Mouse (Mus musculus) ES-CJ7 (cell line): ENCODE data around the gene Rgs7.
A peak's percentile ranks its signal among the peaks of the same experiment; 100 is the strongest.

Source experiments
- DNase-seq: peaks from one replicate; pipeline ENCODE4 v3.0.0; 2011; ENCODE audit warnings: low read depth, low spot score

The Rgs7 gene

DNA sequence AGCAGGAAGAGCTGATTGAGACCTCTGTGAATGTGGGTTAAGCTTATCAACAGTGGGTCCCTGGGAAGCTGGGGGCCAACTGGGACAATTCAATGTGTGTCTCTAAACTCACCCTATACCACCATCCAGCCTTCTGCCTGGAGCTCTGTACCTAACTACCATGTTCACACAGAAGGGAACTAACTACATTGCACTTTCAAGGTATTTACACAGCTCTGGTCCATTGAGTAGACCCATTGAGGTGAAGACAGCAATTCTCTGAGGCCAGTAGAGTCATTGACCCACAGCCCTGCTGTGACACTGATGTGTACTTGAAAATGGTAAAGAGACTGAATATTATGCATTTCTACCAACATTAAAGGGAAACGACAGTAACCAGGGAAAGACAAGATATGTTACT is 313.6 kb downstream of the Rgs7 start:
- no peak for DNase-seq

DNA sequence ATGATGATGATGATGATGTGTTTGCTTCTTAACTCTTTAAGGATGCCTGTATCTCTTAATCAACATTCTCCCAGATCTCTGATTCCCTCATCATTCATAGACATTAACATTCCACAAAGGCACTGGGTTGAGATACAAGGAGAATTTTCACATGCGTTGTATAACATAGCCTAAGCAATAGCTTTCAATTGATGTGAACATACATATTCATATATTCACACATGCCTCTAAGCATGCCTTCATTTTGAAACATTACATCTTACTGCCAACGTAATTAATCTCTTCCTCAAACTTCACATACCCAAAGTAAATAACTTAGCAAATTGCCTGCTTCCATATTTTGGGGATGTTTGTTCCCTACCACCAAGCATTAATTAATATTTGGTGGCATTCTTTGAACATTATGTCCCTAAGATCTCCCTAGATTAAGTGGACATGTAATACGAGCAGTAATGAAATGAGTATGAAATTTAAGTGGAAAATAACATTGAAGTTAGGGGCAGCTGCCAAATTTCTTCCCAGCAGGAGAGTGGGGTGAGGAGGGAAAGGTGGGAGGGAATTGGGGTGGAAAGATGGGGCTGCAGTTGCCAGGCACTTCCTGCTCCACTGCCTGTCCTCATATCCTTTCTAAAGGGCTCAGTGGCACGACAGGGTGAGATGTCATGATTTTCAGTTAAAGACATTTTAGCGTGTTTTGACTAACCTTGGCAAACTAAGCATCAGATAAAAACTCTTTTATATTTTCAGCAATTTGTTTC is 317.2 kb downstream of the Rgs7 start:
- no peak for DNase-seq

DNA sequence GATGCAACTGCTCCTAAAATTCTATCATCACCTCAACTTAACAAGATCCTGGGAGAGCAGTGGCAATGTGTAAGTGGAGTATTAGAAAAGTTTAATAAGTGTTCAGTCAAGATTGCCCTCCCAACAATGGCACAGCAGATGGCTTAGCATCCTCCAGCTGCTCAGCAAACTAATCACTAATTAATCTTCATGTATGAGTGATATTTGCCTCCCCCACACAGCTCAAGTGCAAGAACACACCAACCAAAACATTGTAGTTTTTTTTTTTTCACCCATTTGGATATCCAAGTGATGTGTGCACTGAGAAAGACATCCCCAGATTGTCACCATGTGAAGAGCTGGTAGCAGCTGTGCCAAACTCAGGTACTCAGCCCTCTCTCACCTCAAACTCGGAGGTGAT is 336.8 kb downstream of the Rgs7 start:
- no peak for DNase-seq

DNA sequence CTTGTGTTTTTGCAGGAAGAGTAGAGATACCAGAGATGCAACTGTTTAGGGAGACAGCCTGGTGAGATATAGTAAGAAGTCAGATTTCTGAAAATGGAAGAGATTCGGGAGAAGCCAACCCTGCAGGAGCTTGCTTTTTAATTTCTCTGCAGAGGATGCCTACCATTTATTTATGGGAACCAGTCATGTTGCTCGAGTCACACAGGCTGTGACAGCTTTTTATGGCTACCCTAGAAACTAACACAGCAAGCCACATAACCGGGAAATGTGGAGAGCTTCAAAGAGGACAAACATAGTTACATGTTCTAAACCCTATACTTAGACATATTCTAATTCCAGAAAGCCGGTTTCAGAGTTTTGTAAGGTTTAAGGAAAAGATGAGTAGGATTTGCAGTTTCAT is 349.2 kb downstream of the Rgs7 start:
- no peak for DNase-seq

DNA sequence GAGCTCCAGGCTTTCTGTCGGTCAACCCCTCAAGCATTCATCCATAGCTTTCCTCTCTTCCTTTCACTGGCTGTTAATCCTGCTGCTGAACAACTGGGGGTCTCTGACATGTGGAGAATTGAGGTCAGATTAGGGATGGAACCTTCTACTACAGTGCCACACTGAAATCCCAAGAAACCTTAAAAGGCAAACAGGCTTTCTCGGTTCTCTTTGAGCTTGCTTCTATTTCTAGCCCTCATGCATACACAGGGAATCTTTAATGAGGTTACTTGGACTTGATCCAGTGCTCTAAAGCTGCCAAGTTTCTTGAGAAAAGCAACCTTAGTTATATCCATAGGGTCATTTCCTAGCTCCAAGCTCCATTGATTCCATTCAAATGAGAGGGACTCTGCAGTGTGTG is 363.8 kb downstream of the Rgs7 start:
- DNase-seq = no peak

DNA sequence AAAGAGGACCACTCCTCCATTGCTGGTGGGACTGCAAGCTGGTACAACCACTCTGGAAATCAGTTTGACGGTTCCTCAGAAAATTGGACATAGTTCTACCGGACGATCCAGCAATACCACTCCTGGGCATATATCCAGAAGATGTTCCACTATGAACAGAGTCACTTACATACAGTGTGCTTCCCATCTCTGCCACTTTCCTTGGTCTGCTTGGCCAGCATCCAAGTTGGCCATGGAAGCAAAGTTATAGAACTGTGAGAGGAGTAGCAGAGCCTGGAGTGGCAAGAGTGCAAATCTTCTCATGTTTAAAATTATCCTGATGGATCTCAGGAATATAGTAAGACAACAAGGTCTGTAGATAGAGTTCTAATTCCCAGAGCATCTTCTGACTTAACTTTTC is 367.9 kb downstream of the Rgs7 start:
- no peak for DNase-seq

DNA sequence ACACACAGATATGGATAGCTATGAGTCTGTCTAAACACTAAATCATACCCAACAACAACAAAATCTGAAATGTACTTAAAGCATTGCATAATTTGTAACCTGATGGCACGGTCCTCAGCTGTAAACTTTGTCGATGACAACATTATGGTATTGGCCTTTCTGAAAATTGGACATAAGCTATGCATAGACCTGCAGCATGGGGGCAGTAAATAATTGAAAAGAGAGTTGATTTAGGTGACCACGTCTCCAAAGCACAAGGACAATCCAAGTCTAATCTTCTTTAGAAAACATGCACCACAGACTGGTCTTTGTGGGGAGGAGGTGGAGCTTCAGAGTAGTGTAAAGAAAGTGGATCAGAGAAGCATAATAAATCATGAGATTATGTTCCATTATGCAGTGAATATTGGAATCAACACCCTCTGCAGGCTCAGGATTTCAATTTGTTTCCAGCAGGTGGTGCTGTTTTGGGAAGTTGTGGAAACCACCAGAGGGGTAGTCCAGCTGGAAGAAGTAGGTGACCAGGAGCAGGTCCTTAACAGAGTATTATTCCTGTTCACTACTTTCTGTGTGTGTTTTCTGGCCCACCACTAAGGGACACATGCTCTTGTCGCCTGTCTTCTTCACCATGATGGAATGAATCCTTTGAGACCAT is 373.3 kb downstream of the Rgs7 start:
- DNase-seq = peak; percentile 9

DNA sequence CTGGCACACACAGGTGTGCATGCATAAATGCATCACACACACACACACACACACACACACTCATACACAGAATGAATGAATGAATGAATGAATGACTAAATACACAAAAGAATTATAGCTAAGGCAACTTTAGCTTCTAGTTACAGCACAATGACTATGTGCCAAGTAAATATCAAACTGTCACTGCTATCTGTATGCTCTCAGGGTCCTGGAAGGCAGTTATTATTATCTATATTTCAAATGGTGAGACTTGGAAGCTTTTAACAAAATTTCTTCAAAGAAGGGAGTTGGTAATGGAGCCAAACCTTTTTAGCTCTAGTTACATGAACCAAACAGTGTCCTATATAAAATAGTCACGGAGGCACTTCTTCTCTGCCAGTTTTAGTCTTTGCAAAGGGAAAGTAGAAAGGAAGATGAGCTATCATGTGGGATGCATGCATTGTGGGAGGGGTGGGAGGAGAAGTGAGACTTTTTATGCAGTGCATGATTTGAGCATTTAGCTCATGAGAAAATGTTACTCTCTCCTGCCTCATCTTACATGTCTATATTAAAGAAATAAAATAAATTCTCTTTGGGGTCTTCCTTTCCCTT is 383.9 kb downstream of the Rgs7 start:
- DNase-seq = no peak

DNA sequence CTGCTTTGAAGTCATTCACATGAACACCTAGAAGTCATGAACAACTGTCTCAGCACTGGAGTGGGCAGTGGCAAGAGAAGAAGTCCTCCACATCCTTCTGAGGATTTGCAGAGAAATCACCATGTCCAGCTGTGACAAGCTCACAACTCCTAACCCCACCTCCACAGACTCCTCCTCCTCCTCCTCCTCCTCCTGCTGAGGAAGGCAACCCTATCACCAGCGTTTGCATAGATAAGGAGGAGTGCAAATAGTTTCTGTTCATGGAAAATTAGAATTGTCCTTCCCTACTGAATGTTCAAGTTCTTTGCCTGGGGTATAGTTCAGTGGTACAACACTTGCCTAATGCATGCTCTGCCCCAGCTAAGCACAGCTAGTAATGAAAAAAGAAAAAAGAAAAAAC is 386.0 kb downstream of the Rgs7 start:
- no peak for DNase-seq

DNA sequence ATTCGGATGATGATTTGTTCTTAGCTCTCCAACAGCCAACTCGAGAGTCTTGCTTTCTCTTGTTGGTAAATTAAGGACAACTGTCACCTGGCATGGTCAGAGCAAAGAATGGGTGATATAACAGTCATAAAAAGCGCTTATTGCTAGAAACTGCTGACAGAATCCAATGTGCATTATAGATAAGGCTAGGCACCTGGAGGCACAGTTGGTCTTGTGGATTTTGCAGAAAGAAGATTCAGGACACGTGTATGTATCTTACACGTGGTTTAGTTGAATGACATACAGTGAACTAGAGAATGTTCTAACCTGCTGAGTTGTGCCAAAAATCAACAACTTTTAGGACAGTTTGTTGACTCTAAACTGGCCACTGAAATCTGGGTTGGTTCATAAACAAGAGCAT is 386.9 kb downstream of the Rgs7 start:
- DNase-seq = no peak

DNA sequence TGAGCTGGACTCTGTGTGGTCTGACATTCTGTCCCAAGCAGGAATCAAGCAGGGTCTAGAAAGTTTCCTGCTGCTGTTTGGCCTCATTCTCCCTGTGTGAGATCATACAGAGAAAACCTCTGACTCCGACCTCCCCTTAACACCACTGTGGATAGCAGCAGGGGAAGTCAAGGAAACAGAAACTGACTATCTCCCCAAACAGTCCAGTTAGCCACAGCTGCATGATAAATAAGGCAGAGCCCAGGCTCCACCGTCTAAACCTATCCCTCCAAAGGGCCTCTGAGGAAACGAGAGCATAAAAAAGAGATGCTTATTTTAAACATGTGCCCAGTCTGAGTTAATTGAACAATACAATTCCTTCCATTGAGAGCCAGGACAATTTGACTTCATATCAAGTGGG is 395.3 kb downstream of the Rgs7 start:
- DNase-seq = no peak

DNA sequence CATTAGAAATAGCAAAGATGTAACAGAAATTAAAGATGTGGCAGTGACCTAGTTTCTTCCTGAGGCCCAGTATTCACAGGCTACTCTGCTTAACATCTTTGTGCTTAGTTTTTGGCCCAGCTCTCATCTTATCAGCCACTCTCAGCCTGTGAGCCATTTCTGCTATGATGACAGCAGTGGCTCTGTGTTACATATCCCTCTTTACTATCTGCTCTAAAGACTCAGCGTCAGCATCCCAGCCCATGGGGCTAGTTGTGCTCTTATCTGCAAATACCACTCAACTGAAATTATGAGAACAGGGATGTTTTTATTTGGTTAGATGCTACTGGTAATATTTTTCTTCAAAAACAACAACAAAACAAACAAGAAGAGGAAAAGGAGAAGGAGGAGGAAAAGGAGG is 410.2 kb downstream of the Rgs7 start:
- DNase-seq = no peak

DNA sequence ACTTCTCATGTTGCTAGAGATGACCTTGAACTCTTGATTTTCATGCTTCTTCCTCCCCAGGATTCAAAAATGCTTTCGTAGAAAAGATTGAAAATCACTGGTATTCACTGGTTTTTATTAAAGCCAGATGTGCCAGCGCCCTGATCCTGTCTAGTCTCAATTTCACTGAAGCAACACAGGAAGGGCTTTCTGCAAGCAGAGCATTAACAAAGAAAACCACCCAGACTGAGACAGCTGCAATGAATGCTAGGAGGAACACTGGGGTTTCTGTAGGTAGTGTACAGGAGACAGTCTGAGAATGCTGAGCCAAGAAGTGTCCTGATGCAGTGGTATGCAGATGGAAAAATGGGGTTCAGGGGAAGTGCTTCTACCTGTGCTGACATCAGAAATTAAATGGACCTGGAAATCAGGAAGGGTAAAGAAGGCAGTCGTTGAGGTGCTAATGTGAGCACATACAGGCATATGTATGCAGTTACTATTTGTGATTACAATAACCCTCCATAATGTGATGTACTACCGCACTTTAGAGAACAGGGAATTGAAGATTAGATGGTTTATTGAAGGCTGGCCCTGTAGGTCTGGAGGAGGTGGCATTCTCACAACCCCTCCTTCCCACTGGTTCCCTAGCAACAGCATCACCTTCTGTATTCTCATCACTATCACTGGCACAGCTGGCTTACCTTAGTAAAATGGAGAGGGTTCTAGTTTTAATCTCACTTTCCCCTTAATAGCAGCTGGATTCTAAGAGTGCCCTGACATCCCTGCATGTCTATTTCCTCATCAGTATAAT is 412.3 kb downstream of the Rgs7 start:
- DNase-seq = no peak

DNA sequence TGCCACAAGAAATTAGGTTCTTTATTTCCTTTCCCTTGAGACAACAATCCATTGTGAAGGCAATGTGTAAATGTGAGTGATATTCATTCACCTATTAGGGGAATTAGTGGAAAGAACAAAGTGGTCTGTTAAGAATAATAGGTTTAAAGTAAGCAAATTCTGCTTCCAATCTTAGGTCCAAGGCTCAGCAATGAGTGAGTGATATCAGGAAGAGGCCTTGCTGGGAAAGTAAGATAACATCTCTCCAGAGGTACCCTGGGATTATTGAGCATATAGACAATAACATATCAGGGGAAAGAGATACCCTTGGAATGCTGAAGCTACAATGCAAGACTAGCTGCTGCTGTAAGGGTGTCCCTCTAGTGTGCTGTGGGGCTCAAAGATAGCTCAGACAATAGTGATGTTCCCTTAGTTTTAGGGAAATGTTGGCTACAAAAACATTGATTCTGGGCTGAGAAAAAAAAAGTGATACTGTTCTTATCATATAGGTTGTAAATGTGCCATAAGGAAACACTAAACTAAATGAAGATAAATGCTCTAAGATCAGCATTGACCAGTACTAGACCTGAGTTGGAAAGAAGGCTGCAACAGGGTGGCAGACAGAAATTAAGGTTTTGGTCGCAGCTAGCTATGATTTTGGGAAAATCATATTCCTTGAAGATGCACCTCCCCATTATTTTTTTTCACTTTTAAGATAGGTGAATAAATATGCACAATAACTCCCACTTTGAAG is 418.6 kb downstream of the Rgs7 start:
- DNase-seq = no peak

DNA sequence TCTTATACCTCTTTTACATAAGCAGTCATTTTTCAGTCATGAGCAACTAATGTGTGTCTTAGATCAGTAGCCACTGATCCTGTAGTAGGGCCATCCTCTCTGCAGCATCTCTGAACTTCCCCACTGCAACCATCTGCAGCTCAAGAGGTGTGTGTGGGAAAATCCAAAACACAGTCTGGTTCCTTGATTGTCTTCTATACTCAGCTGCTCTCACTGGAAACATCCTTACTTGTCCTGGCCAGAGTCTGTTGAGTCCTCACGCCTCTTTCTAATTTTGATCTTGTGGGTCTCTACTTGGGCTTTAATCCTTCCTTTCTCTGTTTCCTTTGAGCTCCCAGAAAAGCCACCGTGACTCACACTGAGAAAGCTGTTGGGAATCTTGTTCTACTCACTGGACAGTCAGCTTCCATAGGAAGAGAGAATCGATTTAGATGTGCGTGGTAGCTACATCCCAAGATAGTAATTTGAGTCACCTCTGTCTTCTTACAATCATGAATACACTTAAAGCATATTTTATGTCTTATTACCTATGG is 422.5 kb downstream of the Rgs7 start:
- no peak for DNase-seq

DNA sequence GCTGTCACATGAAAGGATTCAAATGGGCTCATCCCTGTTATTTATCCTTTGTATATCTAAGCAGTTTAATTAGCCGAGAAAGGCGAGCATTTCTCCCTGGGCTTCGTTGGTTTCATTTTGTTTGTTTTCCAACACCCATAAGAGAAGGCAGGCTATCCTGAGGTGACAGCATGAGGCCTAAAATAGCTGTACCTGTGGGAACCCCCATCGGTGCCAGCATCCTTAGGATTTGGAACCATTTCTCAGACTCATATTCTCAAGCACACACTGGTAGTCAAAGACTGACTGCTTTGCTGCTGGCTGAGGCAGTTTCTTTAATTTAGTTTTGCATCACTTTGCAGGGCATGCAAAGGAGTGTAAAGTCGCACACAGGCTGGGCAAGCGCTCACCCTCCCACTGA is 443.2 kb downstream of the Rgs7 start:
- no peak for DNase-seq

DNA sequence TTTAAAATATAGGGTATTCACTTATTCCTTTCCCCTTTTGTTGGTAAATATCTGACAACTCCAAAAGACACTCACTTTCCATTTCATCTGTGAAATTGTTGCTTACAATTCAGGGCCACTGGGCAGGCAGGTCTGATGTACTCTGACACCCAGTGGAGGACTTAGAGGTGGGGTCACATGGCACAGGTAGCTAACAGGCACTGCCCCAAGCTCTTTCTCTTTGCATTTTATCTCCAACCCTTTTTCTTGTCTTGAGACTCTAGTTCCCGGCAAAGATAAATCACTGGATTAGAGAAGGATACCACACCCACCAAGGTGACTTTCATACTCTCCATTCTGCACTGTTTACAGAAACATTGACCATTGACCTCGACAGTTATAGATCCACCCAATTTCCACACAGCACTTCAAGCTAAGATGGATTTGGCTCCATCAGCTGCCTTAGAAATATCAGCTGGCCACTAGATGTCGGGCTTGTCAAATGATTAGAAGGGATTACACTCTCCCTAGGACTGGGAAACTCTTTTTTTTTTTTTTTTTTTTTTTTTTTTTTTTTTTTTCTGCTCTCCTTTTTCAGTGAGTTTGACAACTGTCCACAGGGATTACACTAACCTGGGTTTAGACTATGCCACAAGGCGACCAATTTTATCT is 451.0 kb downstream of the Rgs7 start:
- peak; percentile 74 for DNase-seq

DNA sequence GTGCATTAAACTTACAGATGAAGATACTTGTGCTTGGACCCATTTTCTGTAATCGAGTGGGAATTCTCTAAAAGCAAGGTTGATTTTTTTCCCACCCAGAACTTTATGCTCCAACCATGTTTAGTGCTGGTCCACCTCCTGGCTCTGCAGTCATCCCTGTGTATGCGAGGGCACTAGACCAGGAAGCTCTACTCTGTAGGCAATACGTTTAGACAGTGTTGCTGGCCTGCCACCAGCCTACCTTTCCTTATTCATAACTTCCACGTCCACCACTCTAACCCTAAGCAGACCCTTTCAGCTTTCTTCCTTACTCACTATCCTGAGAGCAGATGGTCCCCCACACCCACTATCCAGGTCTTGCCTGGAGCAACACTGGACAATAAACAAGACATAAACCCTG is 452.3 kb downstream of the Rgs7 start:
- no peak for DNase-seq

DNA sequence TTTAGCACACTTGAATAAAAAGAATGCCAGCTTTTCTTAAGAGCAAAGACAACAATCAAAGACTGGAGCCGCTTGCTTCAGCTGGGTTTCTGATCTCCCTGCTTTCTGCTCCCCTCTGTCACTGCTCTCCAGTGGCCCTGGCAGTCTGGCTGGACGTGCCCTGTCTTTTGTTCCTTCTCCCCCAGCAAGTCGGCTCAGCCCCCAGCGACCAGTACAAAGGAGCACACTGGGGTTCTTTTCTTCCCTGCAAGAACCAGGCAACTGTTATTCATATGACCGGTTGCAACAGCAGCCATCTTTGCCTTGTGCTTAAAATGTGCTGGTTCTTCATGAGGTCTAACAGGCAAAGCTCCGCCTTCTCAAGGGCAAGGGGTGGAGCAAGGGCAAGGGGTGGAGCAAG is 452.7 kb downstream of the Rgs7 start:
- DNase-seq = peak; percentile 75

DNA sequence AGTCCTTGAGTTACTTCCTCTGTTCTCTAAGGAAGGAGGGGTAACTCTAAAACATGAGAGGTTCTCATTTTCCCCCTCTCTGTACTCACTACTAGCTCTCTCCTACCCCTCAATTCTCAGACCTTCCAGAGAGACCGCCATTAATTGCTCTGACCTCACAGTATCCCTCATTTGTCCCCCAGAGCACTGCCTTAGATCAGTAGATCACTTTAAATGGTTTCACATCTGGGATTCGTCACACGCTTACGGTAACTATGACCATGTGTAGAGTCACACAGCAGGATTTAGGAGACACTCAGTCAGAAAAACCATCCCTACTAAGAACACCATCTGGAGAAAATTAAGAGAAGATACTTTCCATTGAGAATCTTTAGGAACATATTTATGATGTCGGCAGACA is 456.8 kb downstream of the Rgs7 start:
- DNase-seq = no peak

DNA sequence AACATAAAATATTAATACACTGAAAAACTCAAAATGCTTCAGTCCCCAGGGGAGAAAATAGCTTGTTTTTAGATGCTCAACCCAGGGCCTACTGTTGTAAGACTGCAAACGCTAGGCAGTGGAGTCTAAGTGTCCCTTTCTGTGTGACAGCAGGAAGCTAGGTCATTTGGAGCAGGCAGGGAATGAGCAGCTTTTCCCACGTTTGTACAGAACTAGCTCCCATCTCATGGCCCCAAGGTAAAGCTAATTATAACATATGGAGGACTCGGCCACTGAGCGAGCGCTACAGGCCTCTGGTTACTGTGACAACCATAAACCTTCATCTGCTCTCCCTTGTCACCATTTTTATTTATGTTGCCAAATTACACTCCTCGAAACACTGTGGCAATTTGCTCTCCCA is 460.3 kb downstream of the Rgs7 start:
- DNase-seq = no peak
